Mouse (Mus musculus) C2C12 (cell line): ENCODE measurements around the gene Ptrhd1.

ENCODE experiments used
- CTCF ChIP-seq: IDR thresholded peaks from one replicate; pipeline ENCODE4 v1.5.1; 2011; ENCODE audit not compliant: control insufficient read depth, insufficient read depth, insufficient read length
- MYOG ChIP-seq: IDR thresholded peaks from one replicate; pipeline ENCODE4 v1.6.1; 2011; ENCODE audit not compliant: control insufficient read depth, insufficient read length; ENCODE audit errors: extremely low read depth
- USF1 ChIP-seq: IDR thresholded peaks from one replicate; pipeline ENCODE4 v1.6.1; 2011; ENCODE audit warnings: low read depth, mild to moderate bottlenecking, control low read depth, moderate library complexity

DNA sequence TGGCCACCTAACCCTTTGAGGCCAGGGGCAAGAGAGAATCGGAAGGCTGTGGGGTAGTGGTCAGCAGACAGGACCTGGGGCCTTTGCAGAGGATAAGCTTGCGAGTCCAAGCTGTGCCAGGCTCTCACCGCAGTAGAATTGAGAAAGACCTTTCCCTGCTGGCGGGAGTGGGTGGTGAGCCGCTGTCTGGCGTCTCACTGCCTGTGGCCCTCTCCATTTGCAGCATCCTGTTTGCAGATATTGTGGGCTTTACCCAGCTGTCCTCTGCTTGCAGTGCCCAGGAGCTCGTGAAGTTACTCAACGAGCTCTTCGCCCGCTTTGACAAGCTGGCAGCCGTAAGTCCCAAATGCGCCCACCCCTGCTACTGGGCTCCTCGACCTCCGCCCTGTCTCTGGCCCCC lies 39.2 kb upstream of the Ptrhd1 start:
- no peak for TF ChIP-seq CTCF
- no peak for TF ChIP-seq MYOG
- no peak for TF ChIP-seq USF1
